Mouse (Mus musculus) adrenal gland, adult (tissue): ENCODE data around the gene Hoxb9.

Source experiments
- DNase-seq, 2 experiments: peaks; one replicate each; pipeline ENCODE4 v3.0.0; 2022 to 2023; ENCODE audit warnings: low spot score in 1 of 2; ENCODE audit not compliant: inconsistent age in 2 of 2

The Hoxb9 gene

GRCm38 (mm10) chr11:96265954-96266353, 5.3 kb upstream of the Hoxb9 start:
- DNase-seq = peak; percentile 90 to 94

GRCm38 (mm10) chr11:96267021-96267920, 4.0 kb upstream of the Hoxb9 start:
- DNase-seq = peak; percentile 5 to 42

- peak; percentile 9 to 52 for DNase-seq
Measured at GRCm38 (mm10) chr11:96268031-96268745, 3.1 kb upstream of the Hoxb9 start.

GRCm38 (mm10) chr11:96269869-96270268, 1.4 kb upstream of the Hoxb9 start:
- peak; percentile 93 to 97 for DNase-seq

GRCm38 (mm10) chr11:96271541-96272011, 319 bp downstream of the Hoxb9 start:
- peak; percentile 84 to 94 for DNase-seq

GRCm38 (mm10) chr11:96272024-96272921, 1.0 kb downstream of the Hoxb9 start:
- DNase-seq = peak in 1 of 2 experiments; percentile 79

- DNase-seq = no peak
Measured at GRCm38 (mm10) chr11:96274428-96274827, 3.2 kb downstream of the Hoxb9 start.

GRCm38 (mm10) chr11:96275896-96276295, 4.6 kb downstream of the Hoxb9 start:
- DNase-seq = peak in 1 of 2 experiments; percentile 70

GRCm38 (mm10) chr11:96277151-96278044, 6.1 kb downstream of the Hoxb9 start:
- DNase-seq = peak in 1 of 2 experiments; percentile 75

- no peak for DNase-seq
Measured at GRCm38 (mm10) chr11:96278324-96278723, 7.1 kb downstream of the Hoxb9 start.

GRCm38 (mm10) chr11:96278773-96279172, 7.5 kb downstream of the Hoxb9 start:
- peak in 1 of 2 experiments; percentile 94 for DNase-seq

- DNase-seq = peak in 1 of 2 experiments; percentile 71
Measured at GRCm38 (mm10) chr11:96279421-96280233, 8.4 kb downstream of the Hoxb9 start.

GRCm38 (mm10) chr11:96280399-96281378, 9.4 kb downstream of the Hoxb9 start:
- peak; percentile 60 to 76 for DNase-seq

GRCm38 (mm10) chr11:96281396-96281795, 10.1 kb downstream of the Hoxb9 start:
- no peak for DNase-seq

- DNase-seq = peak; percentile 68 to 78
Measured at GRCm38 (mm10) chr11:96281855-96282570, 10.8 kb downstream of the Hoxb9 start, which contains the start of gene Hoxb8. Gene Hoxb8, plus strand, starts transcription at chr11:96281905.

GRCm38 (mm10) chr11:96282795-96283430, 11.7 kb downstream of the Hoxb9 start:
- peak; percentile 63 to 79 for DNase-seq
